Mouse (Mus musculus) cerebellum, adult 2 months (tissue): ENCODE measurements around the gene Scaper.

Source experiments
- CTCF ChIP-seq: fragments of 200-500 bp; IDR thresholded peaks from 2 replicates; pipeline ENCODE4 v1.5.1; 2011; ENCODE audit warnings: low read depth, mild to moderate bottlenecking, control low read depth, low read length, moderate library complexity, borderline replicate concordance; ENCODE audit not compliant: insufficient read depth
- POLR2A ChIP-seq: fragments of 200-500 bp; IDR thresholded peaks from 2 replicates; pipeline ENCODE4 v1.6.1; 2011; ENCODE audit warnings: low read length, control low read depth, borderline replicate concordance; ENCODE audit not compliant: insufficient read depth

GRCm38 (mm10) chr9:55541681-55542365 is 396.1 kb downstream of the Scaper start:
- TF ChIP-seq POLR2A (no peak), CTCF (no peak)
